Mouse (Mus musculus) heart, adult 8-10 months (tissue): ENCODE results near the gene Homez. TPM values are rescaled to one million over a fixed set of nuclear protein-coding genes. Genes with fewer than 3 reads are reported as not detected.

Source experiments
- total RNA-seq, 4 experiments: library from RNA; stranded (reverse); gene quantifications; 2 replicates each; pipeline ENCODE4 v1.2.4; 2022

Homez gene
- total RNA-seq, 4 experiments from 2014 or later: 6.4 to 9.8 (median 7.5) TPM

Other genes starting within 250 kb of the Homez start
- not detected for gene Psmb11, start 249.5 kb downstream of the Homez start, total RNA-seq
- gene Gm17606, start 230.0 kb downstream of the Homez start, total RNA-seq: not detected
- gene Cdh24, start 229.6 kb downstream of the Homez start, total RNA-seq: under 1 TPM; 0.08 to 0.57 (median 0.12) TPM
- gene 1700123O20Rik, start 184.7 kb downstream of the Homez start, total RNA-seq: 10 to 100 TPM; 12.9 to 15.3 (median 13.3) TPM
- 10 to 100 TPM; 63.8 to 81.1 (median 74.3) TPM for gene Acin1, start 184.0 kb downstream of the Homez start, total RNA-seq
- not detected for gene Gm29776, start 172.1 kb downstream of the Homez start, total RNA-seq
- not detected for gene Cebpe, start 158.8 kb downstream of the Homez start, total RNA-seq
- 1 to 10 TPM; 1.5 to 2.3 (median 2.0) TPM for gene Slc7a8, start 89.0 kb downstream of the Homez start, total RNA-seq
- under 1 TPM in 3 of 4 experiments, not detected in 1; 0.25 to 0.49 (median 0.38) TPM for gene Rnf212b, start 56.8 kb downstream of the Homez start, total RNA-seq
- 1 to 10 TPM; 2.9 to 4.2 (median 3.3) TPM for gene Ppp1r3e, start 6.6 kb upstream of the Homez start, total RNA-seq
- 10 to 100 TPM; 44.7 to 52.4 (median 45.5) TPM for gene Bcl2l2, start 12.4 kb upstream of the Homez start, total RNA-seq
- gene Gm20521, start 12.5 kb upstream of the Homez start, total RNA-seq: 10 to 100 TPM in 1 of 4 experiments, 1 to 10 TPM in 3; 3.4 to 11.8 (median 7.9) TPM
- 10 to 100 TPM; 37.3 to 54.4 (median 50.2) TPM for gene Pabpn1, start 21.5 kb upstream of the Homez start, total RNA-seq
- 1 to 10 TPM; 1.7 to 3.6 (median 2.6) TPM for gene Slc22a17, start 42.2 kb upstream of the Homez start, total RNA-seq
- 1 to 10 TPM; 1.6 to 2.6 (median 2.2) TPM for gene Efs, start 55.2 kb upstream of the Homez start, total RNA-seq
- not detected for gene Il25, start 61.7 kb upstream of the Homez start, total RNA-seq
- 1 to 10 TPM in 1 of 4 experiments, under 1 TPM in 1, not detected in 2; 0.41 to 1.2 TPM for gene Cmtm5, start 65.3 kb upstream of the Homez start, total RNA-seq
- over 10,000 TPM; 18,156 to 23,973 (median 22,335) TPM for gene Myh6, start 96.0 kb upstream of the Homez start, total RNA-seq
- not detected for gene Gm17428, start 106.0 kb upstream of the Homez start, total RNA-seq
- 1,000 to 10,000 TPM; 1,453 to 2,519 (median 2,136) TPM for gene Myh7, start 123.7 kb upstream of the Homez start, total RNA-seq
- gene Ngdn, start 144.5 kb upstream of the Homez start, total RNA-seq: 10 to 100 TPM; 22.3 to 31.5 (median 25.9) TPM
- gene Zfhx2, start 221.4 kb upstream of the Homez start, total RNA-seq: 1 to 10 TPM; 4.8 to 5.6 (median 4.9) TPM
- 10 to 100 TPM; 11.5 to 17.0 (median 14.0) TPM for gene Thtpa, start 223.8 kb upstream of the Homez start, total RNA-seq
- gene Ap1g2, start 235.6 kb upstream of the Homez start, total RNA-seq: 1 to 10 TPM; 2.7 to 4.5 (median 4.1) TPM
- gene Jph4, start 246.0 kb upstream of the Homez start, total RNA-seq: under 1 TPM in 3 of 4 experiments, not detected in 1; 0.09 to 0.17 (median 0.09) TPM